Mouse (Mus musculus): ENCODE results near the gene Aoc2. TPM values are rescaled to one million over a fixed set of nuclear protein-coding genes. Genes with fewer than 3 reads are reported as not detected.

The Aoc2 gene
- 3.8 and 4.1 TPM in 2 replicates for total RNA-seq (2014; rRNA removed)
- 0.59 and 0.63 TPM in 2 replicates for polyA plus RNA-seq (2015; fragmentation: Nextera tagmentation; extraction: Ambion mirVana)

DNA sequence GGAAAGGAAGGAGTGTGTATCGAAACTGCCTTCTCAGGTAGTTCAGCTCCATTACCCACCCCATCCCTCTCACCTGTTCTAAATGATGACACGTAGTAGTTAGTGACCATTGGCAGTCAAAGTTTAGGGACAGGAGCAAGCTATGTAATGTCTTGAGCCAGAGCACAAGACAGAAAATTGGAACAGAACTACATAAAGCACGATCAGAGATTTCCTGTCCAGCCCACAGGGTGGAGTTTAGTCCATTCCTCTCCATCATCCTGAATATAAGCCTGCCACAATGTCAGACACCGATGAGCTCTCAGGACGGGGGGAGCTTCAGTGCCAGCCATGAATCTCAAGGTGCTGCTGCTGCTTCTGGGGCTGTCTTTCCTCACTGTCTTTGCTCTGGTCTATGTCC lies at the start of gene Aoc2:
Aoc2 (plus strand) TSS at position 301 of the 400 bp plus-strand sequence.
- Histone ChIP-seq H3K4me3 (ENCODE audit: low read length) (no peak within 1 kb of the TSS), H3K9me3 (ENCODE audit: low read length) (no peaks in the 10 kb centered on the region), H3K36me3 (ENCODE audit: insufficient read depth, low read length) (peaks cover 46% of the 10 kb centered on the region), H3K4me1 (ENCODE audit: insufficient read depth, low read length) (no peaks in the 10 kb centered on the region), H3K27me3 (ENCODE audit: insufficient read depth, low read length) (no peaks in the 10 kb centered on the region), H3K9ac (replicated peaks; ENCODE audit: low read length) (no peak within 1 kb of the TSS), H3K27ac (no peak within 1 kb of the TSS), H3K4me2 (ENCODE audit: low read depth, low read length) (no peak within 1 kb of the TSS)
- no peak for ATAC-seq
- no peak for DNase-seq (ENCODE audit: low spot score)
- WGBS: 89% methylated on average over 5 of the region's 5 CpGs
- TF ChIP-seq CTCF (IDR thresholded peaks at IDR 0.05; ENCODE audit: low read depth): no peak

DNA sequence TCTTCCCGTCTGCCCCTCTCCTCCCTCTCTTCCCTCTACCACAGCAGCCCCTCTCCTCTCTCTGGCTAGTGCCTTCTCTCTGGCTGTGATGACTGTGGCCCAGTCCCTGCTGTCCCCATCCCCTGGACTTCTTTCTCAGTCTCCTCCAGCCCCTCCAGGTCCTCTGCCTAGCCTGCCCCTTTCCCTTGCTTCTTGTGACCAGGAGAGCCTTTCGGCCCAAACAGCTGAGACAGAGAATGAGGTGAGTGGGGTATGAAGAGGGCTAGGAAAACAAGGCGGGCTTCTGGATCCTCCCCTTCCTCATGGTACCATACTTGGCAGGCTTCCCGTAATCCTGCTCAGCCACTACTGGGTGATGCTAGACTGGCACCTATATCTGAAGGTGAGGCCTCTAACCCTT lies 49.6 kb upstream of the Aoc2 start:
- DNase-seq (ENCODE audit: low spot score): no peak
- no peak for TF ChIP-seq CTCF (IDR thresholded peaks at IDR 0.05; ENCODE audit: low read depth)
- Histone ChIP-seq H3K27me3 (ENCODE audit: insufficient read depth, low read length) (no peaks in the 10 kb centered on the region), H3K4me1 (ENCODE audit: insufficient read depth, low read length) (peaks cover 18% of the 10 kb centered on the region), H3K4me3 (ENCODE audit: low read length) (no peak overlapping the region), H3K27ac (no peak overlapping the region), H3K9me3 (ENCODE audit: low read length) (no peaks in the 10 kb centered on the region), H3K4me2 (ENCODE audit: low read depth, low read length) (no peak overlapping the region), H3K36me3 (ENCODE audit: insufficient read depth, low read length) (no peaks in the 10 kb centered on the region), H3K9ac (replicated peaks; ENCODE audit: low read length) (no peak overlapping the region)
- no peak for ATAC-seq
- WGBS: 66% methylated on average over 4 of the region's 4 CpGs

DNA sequence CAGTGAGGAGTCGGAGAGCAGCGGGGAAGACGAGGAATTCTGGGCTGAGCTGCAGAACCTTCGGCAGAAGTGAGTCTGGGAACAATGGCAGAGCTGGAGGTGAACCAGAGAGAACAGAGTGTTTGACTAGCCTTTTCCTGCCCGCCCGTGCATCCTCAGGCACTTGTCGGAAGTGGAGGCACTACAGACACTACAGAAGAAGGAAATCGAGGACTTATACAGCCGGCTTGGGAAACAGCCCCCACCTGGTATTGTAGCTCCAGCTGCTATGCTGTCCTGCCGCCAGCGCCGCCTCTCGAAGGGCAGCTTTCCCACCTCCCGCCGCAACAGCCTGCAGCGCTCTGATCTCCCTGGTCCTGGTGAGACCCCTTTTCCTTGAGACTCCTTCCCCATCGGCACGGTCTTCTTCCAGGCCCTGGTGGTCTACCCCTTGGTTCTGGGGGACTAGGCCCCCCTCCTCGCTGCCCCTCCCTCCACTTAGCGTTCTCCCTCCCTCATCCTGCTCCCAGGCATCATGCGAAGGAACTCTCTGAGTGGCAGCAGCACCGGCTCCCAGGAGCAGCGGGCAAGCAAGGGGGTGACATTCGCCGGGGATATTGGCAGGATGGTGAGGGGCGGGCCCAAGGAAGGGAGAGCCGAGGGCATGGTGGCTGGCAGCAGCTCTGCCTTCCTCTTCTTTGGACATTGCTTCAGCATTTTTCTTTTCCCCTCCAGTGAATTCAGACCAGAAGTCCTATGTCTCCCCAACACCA lies 48.4 kb upstream of the Aoc2 start:
- DNase-seq (ENCODE audit: low spot score) (no peak), ATAC-seq (no peak)
- Histone ChIP-seq H3K4me3 (ENCODE audit: low read length) (no peak overlapping the region), H3K9ac (replicated peaks; ENCODE audit: low read length) (no peak overlapping the region; the same call in 1 of the 2 replicates), H3K4me2 (ENCODE audit: low read depth, low read length) (peak overlapping the region; percentile 8), H3K27ac (no peak overlapping the region), H3K4me1 (ENCODE audit: insufficient read depth, low read length) (peaks cover 18% of the 10 kb centered on the region), H3K27me3 (ENCODE audit: insufficient read depth, low read length) (no peaks in the 10 kb centered on the region), H3K36me3 (ENCODE audit: insufficient read depth, low read length) (no peaks in the 10 kb centered on the region), H3K9me3 (ENCODE audit: low read length) (no peaks in the 10 kb centered on the region)
- 27% methylated on average over 27 of the region's 27 CpGs for WGBS
- no peak for TF ChIP-seq CTCF (IDR thresholded peaks at IDR 0.05; ENCODE audit: low read depth)

DNA sequence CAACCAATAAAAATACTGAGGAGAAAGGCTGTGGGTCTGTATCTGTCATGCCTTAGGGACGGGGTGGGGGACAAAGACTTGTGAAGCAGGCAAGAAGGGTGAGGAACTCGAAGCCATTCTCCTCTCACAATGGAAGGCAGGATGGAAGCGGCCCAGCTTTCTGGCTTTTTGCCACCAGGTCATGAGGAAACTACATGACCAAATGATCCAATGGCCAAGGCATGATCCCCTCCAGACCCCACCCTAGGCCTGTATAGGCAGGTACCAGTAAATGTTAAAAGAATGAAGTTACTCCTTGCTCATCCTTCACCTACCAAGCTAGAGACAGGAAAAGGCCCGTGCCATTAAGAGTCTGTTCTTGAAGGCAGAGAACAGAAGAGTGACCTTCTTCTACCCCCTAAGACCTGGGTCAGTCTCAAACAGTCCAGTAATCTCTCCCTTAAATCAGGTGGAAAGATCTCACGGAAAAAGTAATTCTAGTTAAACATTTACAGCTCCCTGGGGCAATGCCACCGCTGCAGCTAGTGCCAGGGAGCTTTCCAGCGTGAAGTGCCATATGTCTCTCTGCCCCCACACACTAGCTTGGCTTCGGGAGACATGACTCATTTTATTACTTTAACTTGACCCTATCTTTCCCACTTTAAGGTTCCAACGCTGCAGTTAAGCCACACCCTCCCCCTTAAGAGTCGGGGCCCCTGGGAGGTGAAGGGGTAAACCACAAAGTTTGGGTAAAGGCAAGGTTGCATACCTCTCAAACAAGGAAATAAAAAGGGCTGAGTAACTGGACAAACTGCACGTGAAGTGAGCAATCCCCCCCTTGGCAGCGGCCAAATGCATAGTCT lies 47.3 kb upstream of the Aoc2 start:
- Histone ChIP-seq H3K27me3 (ENCODE audit: insufficient read depth, low read length) (no peaks in the 10 kb centered on the region), H3K36me3 (ENCODE audit: insufficient read depth, low read length) (no peaks in the 10 kb centered on the region), H3K4me2 (ENCODE audit: low read depth, low read length) (peak overlapping the region; percentile 69), H3K27ac (no peak overlapping the region), H3K9ac (replicated peaks; ENCODE audit: low read length) (peak overlapping the region; percentile 77), H3K9me3 (ENCODE audit: low read length) (no peaks in the 10 kb centered on the region), H3K4me1 (ENCODE audit: insufficient read depth, low read length) (peaks cover 18% of the 10 kb centered on the region), H3K4me3 (ENCODE audit: low read length) (peak overlapping the region; percentile 65)
- TF ChIP-seq CTCF (IDR thresholded peaks at IDR 0.05; ENCODE audit: low read depth): no peak
- DNase-seq (ENCODE audit: low spot score): no peak
- 67% methylated on average over 12 of the region's 12 CpGs for WGBS
- ATAC-seq: no peak

- H3K36me3 ChIP-seq (ENCODE audit: insufficient read depth, low read length): no peaks in the 10 kb centered on the region
- H3K4me2 ChIP-seq (ENCODE audit: low read depth, low read length): peak within 1 kb of the TSS; percentile 69
- peaks cover 18% of the 10 kb centered on the region for H3K4me1 ChIP-seq (ENCODE audit: insufficient read depth, low read length)
- DNase-seq (ENCODE audit: low spot score): peak; percentile 96
- peak; percentile 46 for TF ChIP-seq CTCF (IDR thresholded peaks at IDR 0.05; ENCODE audit: low read depth)
- H3K4me3 ChIP-seq (ENCODE audit: low read length): peak within 1 kb of the TSS; percentile 65
- no peaks in the 10 kb centered on the region for H3K9me3 ChIP-seq (ENCODE audit: low read length)
- peak within 1 kb of the TSS; percentile 77 for H3K9ac ChIP-seq (replicated peaks; ENCODE audit: low read length)
- 11% methylated on average over 45 of the region's 45 CpGs for WGBS
- no peaks in the 10 kb centered on the region for H3K27me3 ChIP-seq (ENCODE audit: insufficient read depth, low read length)
- peak; percentile 97 for ATAC-seq
- H3K27ac ChIP-seq: peak within 1 kb of the TSS; percentile 71; the same call in 1 of the 2 replicates
Measured at GRCm38 (mm10) chr11:101278223-101279192, 46.4 kb upstream of the Aoc2 start, which contains the start of the genes Cntd1 and Coa3. Cntd1 (plus strand) TSS chr11:101279012. Coa3 (minus strand) TSS chr11:101279114.

DNA sequence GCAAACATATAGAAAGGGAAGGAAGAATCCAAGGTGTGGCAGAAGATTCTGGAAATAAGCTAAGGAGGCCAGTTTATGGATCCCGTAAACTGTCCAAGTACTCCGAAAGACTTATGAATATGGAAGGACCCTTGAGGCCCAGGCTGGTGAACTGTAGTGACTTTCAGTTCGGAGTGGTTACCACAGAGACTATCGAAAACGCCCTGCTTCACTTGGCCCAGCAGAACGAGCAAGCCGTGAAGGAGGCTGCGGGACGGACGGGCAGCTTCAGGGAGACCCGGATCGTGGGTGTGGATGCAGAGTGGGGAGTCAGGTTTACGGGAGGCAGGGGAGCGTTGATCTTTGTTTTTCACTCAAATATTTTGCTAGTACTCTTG lies 45.7 kb upstream of the Aoc2 start:
- peak; percentile 16; the same call in 1 of the 2 replicates for ATAC-seq

More for the DNA sequence above, 45.7 kb upstream of the Aoc2 start:
- no peak overlapping the region for H3K27ac ChIP-seq
- peak overlapping the region; percentile 65 for H3K4me3 ChIP-seq (ENCODE audit: low read length)
- WGBS: 61% methylated on average over 14 of the region's 14 CpGs
- H3K4me2 ChIP-seq (ENCODE audit: low read depth, low read length): peak overlapping the region; percentile 69
- no peaks in the 10 kb centered on the region for H3K9me3 ChIP-seq (ENCODE audit: low read length)
- no peak for DNase-seq (ENCODE audit: low spot score)
- no peaks in the 10 kb centered on the region for H3K27me3 ChIP-seq (ENCODE audit: insufficient read depth, low read length)
- TF ChIP-seq CTCF (IDR thresholded peaks at IDR 0.05; ENCODE audit: low read depth): no peak
- no peaks in the 10 kb centered on the region for H3K36me3 ChIP-seq (ENCODE audit: insufficient read depth, low read length)
- H3K9ac ChIP-seq (replicated peaks; ENCODE audit: low read length): no peak overlapping the region
- peaks cover 18% of the 10 kb centered on the region for H3K4me1 ChIP-seq (ENCODE audit: insufficient read depth, low read length)

Measured in hindbrain, postnatal 0 days (tissue).